Mouse (Mus musculus) liver, embryonic 11.5 days (tissue): ENCODE results near the gene Rpa3. TPM values are rescaled to one million over a fixed set of nuclear protein-coding genes. Genes with fewer than 3 reads are reported as not detected.

Experiments used
- ATAC-seq: fragments of 200-750 bp; cut with Nextera tagmentation; replicated peaks from 2 replicates; pipeline ENCODE4 v1.8.0; 2017; ENCODE audit warnings: moderate number of reproducible peaks, mild to moderate bottlenecking, moderate TSS enrichment, moderate library complexity; ENCODE audit not compliant: low FRiP score
- DNase-seq: peaks from one replicate; pipeline ENCODE4 v3.0.0-alpha.2; 2017; ENCODE audit warnings: low spot score
- H3K27ac ChIP-seq: fragments of 300-500 bp; sonication (generic); 2 replicates; pipeline ENCODE4 v1.5.1; 2014; ENCODE audit warnings: mild to moderate bottlenecking, low read depth, low read length, control low read depth
- H3K27me3 ChIP-seq: fragments of 300-500 bp; sonication (generic); replicated peaks from 2 replicates; pipeline ENCODE4 v1.6.1; 2014; ENCODE audit warnings: low read length, mixed read lengths; ENCODE audit not compliant: control insufficient read depth, insufficient read depth
- H3K36me3 ChIP-seq: fragments of 300-500 bp; sonication (generic); 2 replicates; pipeline ENCODE4 v1.6.1; 2014; ENCODE audit warnings: mild to moderate bottlenecking, low read length, moderate library complexity, mixed read lengths; ENCODE audit not compliant: control insufficient read depth, insufficient read depth
- H3K4me1 ChIP-seq: fragments of 300-500 bp; sonication (generic); replicated peaks from 2 replicates; pipeline ENCODE4 v1.6.1; 2014; ENCODE audit warnings: low read length, mixed read lengths; ENCODE audit not compliant: control insufficient read depth, insufficient read depth
- H3K4me2 ChIP-seq: fragments of 300-500 bp; sonication (generic); 2 replicates; pipeline ENCODE4 v1.6.1; 2014; ENCODE audit warnings: mild to moderate bottlenecking, control low read depth, moderate library complexity
- H3K4me3 ChIP-seq: fragments of 300-500 bp; sonication (generic); 2 replicates; pipeline ENCODE4 v1.5.1; 2014; ENCODE audit warnings: low read depth, low read length, control low read depth
- H3K9ac ChIP-seq: fragments of 300-500 bp; sonication (generic); 2 replicates; pipeline ENCODE4 v1.6.1; 2014; ENCODE audit warnings: low read depth, low read length, control low read depth
- H3K9me3 ChIP-seq: fragments of 300-500 bp; sonication (generic); 2 replicates; pipeline ENCODE4 v1.6.1; 2016; ENCODE audit warnings: low read length, inconsistent platforms, mixed read lengths; ENCODE audit not compliant: control insufficient read depth
- WGBS: fragments of 180-500 bp; shearing (Covaris S2); extraction: QIAGEN DNeasy Blood & Tissue Kit; methylation state at CpG from one replicate; pipeline ENCODE4 v1.1.7; 2014; 5-methylcytosine and 5-hydroxymethylcytosine counted together
- polyA plus RNA-seq: library from polyadenylated mRNA; unstranded; fragments of >200 nt; fragmentation: Nextera tagmentation; extraction: Ambion mirVana; gene quantifications from 2 replicates; pipeline ENCODE4 v1.2.1, GENCODE M21; 2014

Rpa3 gene
- polyA plus RNA-seq, 1 experiment from 2014 or later = 211 TPM

- Histone ChIP-seq H3K27ac (no peak overlapping the region), H3K27me3 (no peaks in the 10 kb centered on the region), H3K4me2 (no peak overlapping the region), H3K9ac (no peak overlapping the region), H3K4me1 (no peaks in the 10 kb centered on the region), H3K9me3 (no peaks in the 10 kb centered on the region), H3K4me3 (no peak overlapping the region), H3K36me3 (0 out of 2 replicates have a peak, but pooled peaks cover 3% of the 10 kb centered on the region)
- no peak for DNase-seq
- ATAC-seq = no peak
- WGBS = 79% methylated on average over 4 of the region's 4 CpGs
Observed at GRCm38 (mm10) chr6:8283255-8283654, 24.3 kb upstream of the Rpa3 start.

GRCm38 (mm10) chr6:8278426-8279002 lies 19.5 kb upstream of the Rpa3 start:
- no peak overlapping the region for H3K27ac ChIP-seq
- DNase-seq = no peak
- no peaks in the 10 kb centered on the region for H3K27me3 ChIP-seq
- no peak overlapping the region for H3K4me2 ChIP-seq
- 0 out of 2 replicates have a peak, but pooled peaks cover 2% of the 10 kb centered on the region for H3K4me1 ChIP-seq
- H3K4me3 ChIP-seq = no peak overlapping the region
- 72% methylated on average over 5 of the region's 5 CpGs for WGBS
- H3K9me3 ChIP-seq = no peaks in the 10 kb centered on the region
- ATAC-seq = no peak
- H3K9ac ChIP-seq = no peak overlapping the region
- 0 out of 2 replicates have a peak, but pooled peaks cover 3% of the 10 kb centered on the region for H3K36me3 ChIP-seq

- WGBS = 41% methylated on average over 4 of the region's 4 CpGs
- no peak overlapping the region for H3K9ac ChIP-seq
- no peaks in the 10 kb centered on the region for H3K27me3 ChIP-seq
- no peak overlapping the region for H3K4me3 ChIP-seq
- H3K36me3 ChIP-seq = 0 out of 2 replicates have a peak, but pooled peaks cover 3% of the 10 kb centered on the region
- no peaks in the 10 kb centered on the region for H3K9me3 ChIP-seq
- no peak overlapping the region for H3K27ac ChIP-seq
- 0 out of 2 replicates have a peak, but pooled peaks cover 2% of the 10 kb centered on the region for H3K4me1 ChIP-seq
- ATAC-seq (no peak), DNase-seq (no peak)
- H3K4me2 ChIP-seq = no peak overlapping the region
Observed at GRCm38 (mm10) chr6:8276431-8276830, 17.5 kb upstream of the Rpa3 start.

GRCm38 (mm10) chr6:8275098-8275497 lies 16.1 kb upstream of the Rpa3 start:
- 0 out of 2 replicates have a peak, but pooled peaks cover 3% of the 10 kb centered on the region for H3K36me3 ChIP-seq
- no peak overlapping the region for H3K27ac ChIP-seq
- no peaks in the 10 kb centered on the region for H3K9me3 ChIP-seq
- H3K27me3 ChIP-seq = no peaks in the 10 kb centered on the region
- 0 out of 2 replicates have a peak, but pooled peaks cover 2% of the 10 kb centered on the region for H3K4me1 ChIP-seq
- ATAC-seq (no peak), DNase-seq (no peak)
- H3K9ac ChIP-seq = no peak overlapping the region
- H3K4me2 ChIP-seq = no peak overlapping the region
- no peak overlapping the region for H3K4me3 ChIP-seq
- WGBS = 10% methylated on average over 1 of the region's 1 CpGs

- WGBS = 35% methylated on average over 6 of the region's 6 CpGs
- no peaks in the 10 kb centered on the region for H3K9me3 ChIP-seq
Observed at GRCm38 (mm10) chr6:8274387-8275054, 15.5 kb upstream of the Rpa3 start.

GRCm38 (mm10) chr6:8271047-8271446 lies 12.1 kb upstream of the Rpa3 start:
- Histone ChIP-seq H3K9ac (no peak overlapping the region), H3K27me3 (no peaks in the 10 kb centered on the region), H3K9me3 (no peaks in the 10 kb centered on the region), H3K4me2 (no peak overlapping the region), H3K4me1 (no peaks in the 10 kb centered on the region), H3K36me3 (no peaks in the 10 kb centered on the region), H3K27ac (no peak overlapping the region), H3K4me3 (no peak overlapping the region)
- ATAC-seq (no peak), DNase-seq (no peak)
- 74% methylated on average over 3 of the region's 3 CpGs for WGBS

More at GRCm38 (mm10) chr6:8274387-8275054, 15.5 kb upstream of the Rpa3 start:
- ATAC-seq (0 out of 2 replicates have a peak, but pooled peaks have one; percentile 48), DNase-seq (peak; percentile 40)
- Histone ChIP-seq H3K4me1 (0 out of 2 replicates have a peak, but pooled peaks cover 2% of the 10 kb centered on the region), H3K9ac (no peak overlapping the region), H3K27me3 (no peaks in the 10 kb centered on the region), H3K4me3 (no peak overlapping the region), H3K27ac (no peak overlapping the region), H3K36me3 (0 out of 2 replicates have a peak, but pooled peaks cover 3% of the 10 kb centered on the region), H3K4me2 (no peak overlapping the region)

- H3K4me2 ChIP-seq = peak overlapping the region; percentile 94
- peak overlapping the region; percentile 86 for H3K4me3 ChIP-seq
- H3K27ac ChIP-seq = no peak overlapping the region
- no peak for ATAC-seq
- peak overlapping the region; percentile 83 for H3K9ac ChIP-seq
- 1% methylated on average over 8 of the region's 8 CpGs for WGBS
- H3K36me3 ChIP-seq = no peaks in the 10 kb centered on the region
- peaks cover 8% of the 10 kb centered on the region for H3K4me1 ChIP-seq
- no peaks in the 10 kb centered on the region for H3K27me3 ChIP-seq
- no peak for DNase-seq
- H3K9me3 ChIP-seq = no peaks in the 10 kb centered on the region
Observed at GRCm38 (mm10) chr6:8259667-8260044, 683 bp upstream of the Rpa3 start.

GRCm38 (mm10) chr6:8258316-8258715 lies 657 bp downstream of the Rpa3 start:
- peak overlapping the region; percentile 38; the same call in 1 of the 2 replicates for H3K27ac ChIP-seq
- 6% methylated on average over 6 of the region's 6 CpGs for WGBS
- ATAC-seq (no peak; the same call in 1 of the 2 replicates), DNase-seq (no peak)
- peak overlapping the region; percentile 76 for H3K9ac ChIP-seq
- peak overlapping the region; percentile 68 for H3K4me2 ChIP-seq
- peak overlapping the region; percentile 86 for H3K4me3 ChIP-seq
- H3K27me3 ChIP-seq = no peaks in the 10 kb centered on the region
- peaks cover 5% of the 10 kb centered on the region; the same call in 1 of the 2 replicates for H3K36me3 ChIP-seq
- H3K9me3 ChIP-seq = no peaks in the 10 kb centered on the region
- H3K4me1 ChIP-seq = peaks cover 8% of the 10 kb centered on the region
